Mouse (Mus musculus): ENCODE results near the gene Gm45837.

Gene Gm45837

DNA sequence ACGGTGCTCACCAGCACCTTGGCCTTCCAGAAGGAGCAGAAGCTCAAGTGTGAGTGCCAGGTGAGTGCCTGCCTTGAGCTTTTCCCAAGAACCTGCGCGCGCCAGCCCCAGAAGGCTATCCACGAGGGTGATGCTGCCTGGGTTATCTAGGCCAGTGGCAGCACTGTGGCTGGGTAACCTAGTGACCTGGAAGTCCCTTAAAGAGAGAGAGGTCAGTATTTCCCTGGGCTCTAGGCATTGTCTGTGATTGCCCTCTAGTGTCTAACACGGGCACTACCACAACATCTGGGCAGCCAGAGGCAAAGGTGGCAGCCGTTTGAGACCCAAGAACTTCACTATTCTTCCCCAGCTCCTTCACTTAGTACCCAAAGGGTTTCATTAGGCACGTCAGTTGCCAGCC lies 92.7 kb downstream of the Gm45837 start:
- DNase-seq, result peak; percentile 51 to 52

DNA sequence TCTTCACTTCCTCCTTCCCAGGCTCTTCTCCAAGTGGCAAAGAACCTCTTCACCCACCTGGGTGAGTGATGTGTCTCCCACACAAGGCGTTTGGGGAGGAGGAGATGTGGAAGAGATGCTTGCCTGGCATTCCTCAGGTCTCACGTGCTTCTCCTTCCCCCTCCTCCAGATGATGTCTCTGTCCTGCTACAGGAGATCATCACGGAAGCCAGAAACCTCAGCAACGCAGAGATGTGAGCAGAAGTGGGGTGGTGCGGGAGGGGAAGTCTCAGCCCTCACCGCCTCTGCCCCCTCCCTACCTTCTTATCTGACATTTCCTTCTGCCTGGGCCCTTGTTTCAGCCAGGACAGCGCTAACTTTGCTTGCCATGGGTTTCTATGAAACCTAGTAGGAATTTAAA lies 93.1 kb downstream of the Gm45837 start:
- DNase-seq, result no peak

DNA sequence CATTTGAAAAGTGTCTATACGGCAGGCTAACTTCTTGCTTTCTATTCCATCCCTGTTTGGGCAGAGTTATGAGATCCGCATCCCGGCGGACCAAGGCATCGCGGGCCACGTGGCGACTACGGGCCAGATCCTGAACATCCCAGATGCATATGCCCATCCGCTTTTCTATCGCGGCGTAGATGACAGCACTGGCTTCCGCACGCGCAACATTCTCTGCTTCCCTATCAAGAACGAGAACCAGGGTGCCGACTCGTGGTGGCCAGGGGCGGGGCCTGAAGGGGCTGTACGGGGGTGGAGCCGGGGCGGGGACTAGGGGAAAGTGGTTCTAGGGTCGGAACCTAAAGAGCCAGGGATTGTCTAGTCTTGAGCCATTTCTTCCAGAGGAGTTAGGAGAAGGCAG lies 93.8 kb downstream of the Gm45837 start:
- no peak for DNase-seq

DNA sequence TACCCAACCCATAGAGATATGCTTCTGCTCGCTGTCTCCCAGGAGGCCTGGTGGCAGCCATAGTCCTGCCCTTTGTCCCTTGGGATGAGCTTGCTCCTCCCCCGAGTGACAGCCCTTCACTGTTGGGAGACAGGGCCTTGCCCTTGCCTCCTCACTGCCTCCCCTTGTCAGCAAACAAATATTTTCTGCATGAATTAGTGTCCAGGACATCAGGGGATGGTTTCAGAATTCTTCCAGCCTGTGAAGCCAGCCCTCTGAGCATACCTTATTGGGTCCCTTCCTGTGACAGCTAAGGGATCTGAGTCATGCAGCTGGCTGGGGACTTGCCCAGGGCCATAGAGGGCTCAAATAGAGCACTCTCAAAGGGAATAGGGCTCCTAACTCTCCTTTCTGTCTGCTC lies 98.5 kb downstream of the Gm45837 start:
- DNase-seq, result no peak

DNA sequence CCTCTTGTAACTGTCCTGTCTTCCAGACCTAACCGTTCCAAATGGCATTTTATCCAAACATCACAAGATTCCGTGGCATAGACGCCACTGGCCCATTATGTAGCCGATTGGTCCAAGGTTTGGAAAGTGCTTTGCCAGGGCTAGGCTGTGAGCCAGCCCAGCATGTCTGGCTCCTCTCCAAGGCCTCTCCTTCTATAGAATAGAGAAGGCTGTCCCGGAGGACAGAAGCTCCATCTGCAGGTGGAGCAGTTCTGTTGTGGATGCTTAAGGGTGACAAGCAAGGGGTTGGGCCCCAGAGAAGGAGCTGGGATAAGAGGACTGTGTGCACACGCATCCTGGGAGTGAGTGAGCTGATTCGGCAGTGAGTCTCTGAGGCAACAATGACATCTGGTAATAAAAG lies 103.0 kb downstream of the Gm45837 start:
- DNase-seq, result peak; percentile 83 to 86

DNA sequence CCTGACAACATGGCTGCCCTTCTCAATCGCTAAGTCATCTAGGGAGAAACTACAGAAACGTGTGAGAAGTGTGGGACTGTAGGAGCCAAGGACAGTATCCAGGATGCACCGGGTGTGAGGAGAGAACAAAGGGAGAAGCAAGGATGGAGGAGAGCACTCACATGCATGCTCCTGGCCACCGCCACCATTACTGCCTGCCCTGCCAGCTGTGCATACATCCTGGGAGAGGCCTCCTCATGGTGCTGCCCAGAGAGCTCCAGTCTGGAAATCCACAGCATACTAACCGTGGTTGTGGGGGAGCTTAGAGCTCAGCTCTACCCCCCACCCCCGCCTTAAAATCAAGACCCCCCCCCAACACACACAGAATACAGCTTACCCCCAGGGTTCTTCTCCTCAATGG lies 104.1 kb downstream of the Gm45837 start:
- no peak for DNase-seq

DNA sequence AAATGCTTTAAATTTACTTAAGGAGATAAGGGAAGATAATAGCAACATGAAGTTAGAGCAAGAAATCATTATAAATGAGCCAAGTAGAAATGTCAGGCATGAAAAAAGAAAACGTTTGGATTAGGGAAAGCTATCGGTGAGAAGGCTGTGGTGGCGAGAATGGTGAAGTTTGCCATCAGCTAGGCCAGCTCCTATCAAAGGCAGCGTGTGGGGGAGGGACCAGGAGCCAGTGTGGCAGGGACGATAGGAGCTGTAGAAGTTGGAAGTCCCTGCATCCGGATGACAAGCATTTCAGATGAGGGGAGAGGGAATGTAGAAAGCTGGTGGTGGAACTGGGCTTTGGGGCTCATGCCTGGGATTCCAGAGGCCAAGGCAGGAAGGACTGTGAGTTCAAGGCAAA lies 104.6 kb downstream of the Gm45837 start:
- DNase-seq, result no peak

DNA sequence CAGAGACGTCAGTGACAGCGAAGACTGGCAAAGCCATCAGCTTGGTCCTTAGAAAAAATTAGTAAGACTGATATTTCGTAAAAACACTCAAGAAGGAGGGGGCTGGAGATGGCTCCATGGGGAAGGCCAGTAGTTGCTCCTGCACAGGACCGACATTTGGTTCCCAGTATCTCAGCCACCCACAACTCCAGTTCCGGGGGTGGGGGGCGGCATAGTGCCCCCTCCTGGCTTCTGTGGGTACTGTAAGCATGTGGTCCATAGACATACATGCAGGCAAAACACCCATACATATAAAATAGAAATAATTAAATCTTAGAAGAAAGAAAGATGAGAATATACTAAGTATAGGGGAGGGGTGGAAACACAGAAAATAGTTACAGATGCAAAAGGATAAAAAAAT lies 105.8 kb downstream of the Gm45837 start:
- DNase-seq, result no peak

DNA sequence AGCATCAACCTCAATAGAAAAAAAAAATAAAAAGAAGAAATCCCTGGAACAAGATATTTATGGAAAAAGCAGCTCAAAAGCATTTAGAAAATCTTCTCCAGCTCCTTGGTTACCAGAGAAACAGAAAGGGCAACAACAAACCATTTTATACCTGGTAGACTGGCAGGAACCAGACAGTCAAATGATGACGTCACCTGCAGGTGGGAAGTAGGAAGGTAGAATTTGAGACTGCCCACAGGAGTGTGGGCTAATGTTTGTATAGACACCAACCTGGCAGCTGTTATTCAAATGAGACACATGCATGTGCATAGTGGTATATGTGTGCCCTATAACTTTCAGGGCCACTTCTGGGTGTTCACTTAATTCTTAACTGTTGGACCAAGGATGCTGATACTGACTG lies 111.0 kb downstream of the Gm45837 start:
- no peak for DNase-seq

DNA sequence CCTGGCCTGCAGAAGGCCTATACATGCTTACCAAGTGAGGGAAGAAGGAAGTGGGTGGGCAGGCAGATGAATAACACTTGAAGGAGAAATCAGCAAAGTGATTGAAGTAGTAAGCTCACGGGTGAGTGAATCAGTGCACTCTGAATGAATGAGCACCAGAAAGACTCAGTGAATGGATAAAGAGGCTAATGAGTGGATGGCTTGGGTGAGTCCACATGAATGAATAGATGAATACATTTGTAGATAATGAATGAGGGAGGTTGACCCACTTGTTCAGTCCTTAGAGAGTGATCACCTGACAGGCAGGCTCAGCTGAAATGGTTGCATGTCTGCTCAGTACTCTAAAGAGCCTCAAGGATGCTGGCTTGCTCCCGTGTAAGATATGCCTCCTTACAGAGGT lies 112.5 kb downstream of the Gm45837 start:
- DNase-seq, result no peak

DNA sequence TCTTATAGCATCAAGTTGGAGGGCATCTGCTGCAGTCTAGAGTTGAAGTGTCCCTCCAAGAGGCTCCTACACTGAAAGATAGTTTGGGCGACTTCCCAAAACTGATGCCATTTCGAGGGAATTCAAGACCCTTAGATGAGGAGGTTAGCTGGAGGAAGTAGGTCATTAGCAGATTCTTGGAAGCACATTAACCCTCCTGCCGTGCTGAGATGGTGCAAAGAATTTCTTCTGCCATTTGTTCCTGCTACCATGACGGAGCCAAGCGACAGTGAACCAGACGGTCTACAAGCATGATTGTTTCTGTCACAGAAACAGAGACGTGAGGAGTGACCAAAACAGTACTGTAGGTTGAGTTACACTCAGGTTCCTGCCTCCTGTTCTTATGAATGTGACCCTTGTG lies 115.8 kb downstream of the Gm45837 start:
- peak; percentile 42 to 43 for DNase-seq

DNA sequence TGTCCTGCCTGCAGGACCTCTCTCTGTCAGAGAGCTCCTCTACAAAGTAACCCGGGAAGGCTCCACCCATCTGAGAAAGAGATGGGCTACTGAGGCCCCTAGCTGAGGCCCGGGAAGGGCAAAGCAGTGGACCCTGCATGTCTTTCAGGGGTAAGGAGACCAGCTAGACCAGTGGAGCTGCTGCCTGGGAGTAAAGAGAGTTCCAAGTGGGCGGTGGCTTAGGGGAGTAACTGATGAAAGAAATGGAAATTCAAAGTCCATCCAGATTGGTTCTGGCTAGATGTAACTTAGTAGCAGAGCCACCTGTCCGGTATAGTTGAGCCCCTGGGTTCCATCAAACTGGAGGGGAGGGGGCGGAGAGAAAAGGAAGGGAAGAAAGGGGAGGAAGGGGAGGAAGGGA lies 123.7 kb downstream of the Gm45837 start:
- DNase-seq, result no peak

DNA sequence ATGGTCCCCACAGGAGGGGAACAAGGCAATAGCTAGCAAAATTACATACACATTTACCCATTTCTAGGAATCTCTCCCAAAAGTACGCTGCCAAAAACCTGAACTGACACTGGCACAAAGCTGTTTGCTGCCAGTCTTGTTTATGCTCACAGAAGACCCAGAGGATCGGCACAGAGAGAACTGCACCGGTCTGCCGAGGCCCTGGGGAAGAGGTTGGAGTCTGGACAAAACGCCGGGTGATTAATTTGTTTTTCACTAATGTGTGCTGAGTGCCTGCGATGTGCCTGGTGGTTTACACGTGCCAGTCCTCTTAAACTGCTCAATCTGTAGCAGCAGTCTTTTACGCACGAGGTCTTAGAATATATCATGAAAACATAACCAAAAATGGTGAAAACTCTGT lies 124.4 kb downstream of the Gm45837 start:
- no peak for DNase-seq

DNA sequence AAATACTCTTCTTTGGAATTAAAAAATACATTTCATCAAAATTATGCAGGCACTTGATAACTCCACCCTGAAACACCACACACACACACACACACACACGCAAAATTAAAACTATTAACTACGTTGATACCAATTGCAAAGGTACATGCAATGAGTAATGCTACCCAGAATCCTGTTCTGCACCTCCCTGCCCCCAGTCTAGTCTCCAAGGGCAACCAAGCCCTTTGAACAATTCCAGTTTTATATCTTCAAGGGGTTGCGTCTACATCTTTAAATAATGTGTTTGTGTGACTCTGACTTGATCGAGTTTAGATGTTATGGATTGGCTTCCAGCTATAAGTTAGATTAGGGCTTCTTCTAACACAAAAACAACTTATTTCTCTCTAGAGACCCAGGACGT lies 124.8 kb downstream of the Gm45837 start:
- DNase-seq, result no peak

DNA sequence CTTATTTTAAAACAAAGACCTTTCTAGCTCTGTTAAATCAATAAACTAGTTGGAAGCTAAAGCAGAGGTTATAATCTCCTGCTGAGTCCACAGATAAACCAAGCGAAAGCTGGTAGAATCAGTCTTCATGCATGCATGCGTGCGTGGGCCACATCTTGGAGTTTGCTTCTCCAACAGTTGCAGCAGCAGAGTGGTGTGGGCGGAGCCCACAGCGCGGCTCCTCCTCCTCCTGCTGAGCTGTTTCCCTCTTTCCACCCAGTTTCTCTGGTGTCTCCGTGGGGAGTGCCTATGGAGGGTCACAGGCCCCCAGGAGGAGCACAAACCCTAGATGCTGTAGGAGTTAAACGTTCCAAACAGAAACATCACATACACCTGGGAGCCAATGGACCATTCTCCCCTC lies 126.9 kb downstream of the Gm45837 start:
- no peak for DNase-seq

DNA sequence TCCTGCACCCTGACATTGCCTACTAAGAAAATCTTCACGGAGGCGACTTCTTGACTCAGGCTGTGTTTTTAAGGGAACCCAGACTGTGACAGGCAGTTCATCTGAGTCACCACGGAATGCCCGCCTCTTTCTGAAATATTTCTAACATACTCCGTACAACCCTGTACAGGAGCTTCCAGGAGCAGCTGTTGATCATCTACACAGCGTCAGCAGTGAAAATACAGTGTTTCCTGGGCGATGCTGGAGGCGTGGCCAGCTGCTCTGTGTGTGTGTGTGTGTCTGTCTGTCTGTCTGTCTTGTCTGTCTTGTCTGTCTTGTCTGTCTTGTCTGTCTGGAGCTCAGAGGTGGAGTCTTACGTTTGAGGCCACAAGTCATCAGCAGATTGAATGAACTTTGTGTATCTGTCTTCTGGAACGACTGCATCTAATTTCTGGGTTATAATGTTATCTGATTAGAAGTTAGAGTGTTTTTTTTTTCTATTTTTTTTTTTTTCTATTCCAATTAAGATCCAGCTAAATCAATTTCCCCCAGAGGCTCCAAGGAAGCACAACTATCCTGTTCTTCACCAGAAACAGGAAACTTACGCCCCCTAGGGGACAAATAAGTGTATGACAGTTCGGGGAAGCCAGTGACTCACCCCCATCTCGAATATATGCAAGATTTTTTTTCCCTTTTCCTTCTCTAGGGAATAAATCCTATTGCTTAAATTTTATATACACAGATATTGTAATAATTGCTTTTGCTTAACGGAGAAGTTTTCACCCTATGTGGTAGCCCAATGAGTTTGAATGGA lies 127.7 kb downstream of the Gm45837 start:
- DNase-seq, result peak; percentile 64 to 70

DNA sequence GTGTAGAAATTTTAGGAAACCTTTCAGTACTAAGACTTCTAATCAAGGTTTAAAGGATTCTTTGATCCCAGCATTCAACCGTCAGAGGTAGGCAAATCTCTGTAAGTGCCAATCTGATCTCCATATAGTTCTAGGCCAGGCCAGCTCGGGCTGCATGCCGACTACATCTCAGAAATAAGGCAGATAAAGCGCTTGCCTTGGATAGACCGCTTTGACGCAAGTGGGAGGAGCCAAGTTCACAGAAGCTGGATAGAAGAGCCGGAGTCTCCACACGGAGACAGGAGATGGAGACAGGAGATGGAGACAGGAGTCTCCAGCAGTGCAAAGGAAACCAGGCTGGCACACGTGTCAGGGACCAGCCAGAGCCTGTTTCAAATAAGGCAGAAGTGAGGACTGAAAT lies 129.1 kb downstream of the Gm45837 start:
- DNase-seq, result no peak

DNA sequence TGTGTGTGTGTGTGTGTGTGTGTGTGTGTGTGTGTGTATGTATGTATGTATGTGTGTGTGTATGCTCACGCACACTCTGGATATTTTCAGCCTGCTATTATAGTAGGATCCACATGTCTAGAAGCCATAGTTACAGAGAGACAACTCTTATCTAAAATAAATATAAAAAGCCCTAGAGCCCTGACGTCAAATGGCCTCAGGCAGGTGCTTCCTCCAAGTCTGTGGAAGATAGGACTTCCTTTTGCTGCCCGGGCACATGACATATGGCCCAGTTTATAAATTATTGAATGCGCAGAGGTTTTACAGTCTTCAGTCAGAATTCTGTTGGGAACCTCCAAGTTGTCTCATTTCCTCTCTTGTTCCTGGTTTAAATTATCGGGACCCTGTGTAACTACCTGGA lies 130.0 kb downstream of the Gm45837 start:
- DNase-seq, result no peak

DNA sequence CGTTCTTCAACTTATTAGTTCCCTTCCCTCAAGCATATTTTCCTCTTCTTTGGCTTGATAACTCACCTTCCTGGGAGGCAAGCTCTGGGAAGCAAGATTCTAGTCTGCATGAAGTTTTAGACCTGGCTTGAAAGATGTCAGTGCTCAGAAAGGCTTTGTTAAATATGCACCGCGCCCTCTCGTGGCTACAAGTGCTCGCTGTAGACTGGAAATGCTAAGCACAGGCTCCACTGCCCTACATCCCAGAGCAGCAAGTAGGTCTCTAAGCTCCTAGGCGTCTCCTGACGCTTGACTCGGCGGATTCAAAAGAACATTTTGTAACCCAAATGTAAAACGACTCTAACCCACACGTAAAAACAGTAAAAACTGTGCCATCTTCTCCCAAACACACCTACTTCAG lies 130.4 kb downstream of the Gm45837 start:
- DNase-seq, result peak; percentile 87 to 89

DNA sequence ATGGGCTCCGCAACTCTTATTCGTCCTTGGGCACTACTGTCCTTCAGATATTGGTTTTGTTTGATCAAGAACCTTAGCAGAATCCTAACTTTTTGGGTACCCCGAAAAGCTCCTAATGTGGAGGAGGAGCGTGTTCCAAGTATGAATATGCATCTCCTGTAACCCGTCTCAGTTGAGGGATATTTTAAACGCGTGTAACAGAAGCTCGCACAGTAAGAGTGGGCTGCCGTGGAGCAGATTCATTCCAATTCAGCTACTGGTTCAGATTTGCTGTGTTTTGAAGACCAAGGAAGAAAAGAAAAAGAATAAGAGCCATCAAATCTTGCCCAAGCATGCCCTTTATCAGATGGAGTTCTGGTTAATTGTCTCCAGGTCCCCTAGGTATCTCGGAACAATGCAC lies 131.0 kb downstream of the Gm45837 start:
- DNase-seq, result peak; percentile 46 to 66

DNA sequence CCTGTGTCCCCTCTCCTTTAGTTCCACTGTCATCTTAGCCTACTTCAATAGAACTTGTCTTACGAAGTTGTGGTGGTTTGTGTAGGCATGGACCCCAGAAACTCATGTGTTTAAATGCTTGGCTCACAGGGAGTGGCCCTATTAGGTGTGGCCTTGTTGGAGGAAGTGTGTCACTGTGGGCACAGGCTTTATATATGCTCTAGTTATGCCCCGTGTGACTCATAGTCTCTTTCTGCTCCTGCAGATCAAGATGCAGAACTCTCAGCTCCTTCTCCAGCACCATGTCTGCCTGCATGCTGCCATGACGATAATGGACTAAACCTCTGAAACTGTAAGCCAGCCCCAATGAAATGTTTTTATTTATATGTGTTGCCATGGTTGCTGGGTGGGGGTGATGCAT lies 137.0 kb downstream of the Gm45837 start:
- DNase-seq, result no peak

DNA sequence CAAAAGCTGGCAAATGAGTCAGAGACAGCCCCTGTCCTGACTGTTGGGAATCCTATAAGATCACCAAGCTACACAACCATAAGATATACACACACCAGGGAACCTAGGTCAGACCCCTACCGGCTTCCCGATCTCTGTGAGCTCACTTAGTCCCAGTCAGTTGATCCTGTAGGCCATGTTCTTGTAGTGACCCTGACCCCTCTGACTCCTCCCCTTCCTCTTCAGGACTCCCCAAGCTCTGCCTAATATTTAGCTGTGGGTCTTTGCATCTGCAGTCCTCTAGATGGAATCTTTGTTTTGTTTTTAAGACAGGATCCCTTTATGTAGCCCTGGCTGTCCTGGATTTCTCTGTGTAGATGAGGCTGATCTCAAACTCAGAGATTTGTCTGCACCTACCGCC lies 138.6 kb downstream of the Gm45837 start:
- DNase-seq, result no peak

DNA sequence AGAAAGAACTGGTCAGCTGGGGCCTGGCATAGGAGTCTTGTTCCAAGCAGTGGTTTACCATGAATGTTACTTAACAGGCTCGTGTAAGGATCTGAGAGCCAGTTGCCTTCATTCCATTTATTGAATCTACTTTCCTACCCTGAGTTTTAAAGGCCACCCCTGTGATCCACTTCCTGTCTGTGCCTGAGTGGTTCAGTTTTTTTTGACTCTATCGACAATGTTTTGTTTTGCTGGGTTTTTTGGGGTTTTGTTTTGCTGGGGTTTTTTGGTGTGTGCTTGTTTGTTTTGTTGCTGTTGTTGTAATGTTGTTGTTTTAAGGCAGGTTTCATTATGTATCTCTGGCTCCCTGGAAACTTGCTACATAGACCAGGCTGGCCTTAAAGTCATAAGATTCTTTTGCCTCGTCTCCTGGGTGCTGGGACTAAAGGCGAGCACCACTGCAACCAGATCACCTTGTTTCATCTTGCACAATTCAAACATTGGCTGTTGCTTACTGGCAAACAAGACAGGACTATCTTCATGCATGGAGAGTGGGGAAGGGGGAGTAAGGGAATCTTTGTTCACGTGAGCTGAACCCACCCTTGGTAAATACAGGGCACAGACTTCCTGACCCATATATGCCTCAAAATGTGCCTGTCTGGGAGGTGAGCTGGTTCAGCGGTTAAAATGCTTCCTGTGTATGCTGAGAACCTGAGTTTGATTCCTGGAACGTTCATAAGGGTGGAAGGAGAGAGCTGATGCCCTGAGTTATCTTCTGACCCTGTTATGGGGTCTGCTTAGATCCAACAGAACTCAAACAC lies 140.2 kb downstream of the Gm45837 start:
- no peak for DNase-seq

DNA sequence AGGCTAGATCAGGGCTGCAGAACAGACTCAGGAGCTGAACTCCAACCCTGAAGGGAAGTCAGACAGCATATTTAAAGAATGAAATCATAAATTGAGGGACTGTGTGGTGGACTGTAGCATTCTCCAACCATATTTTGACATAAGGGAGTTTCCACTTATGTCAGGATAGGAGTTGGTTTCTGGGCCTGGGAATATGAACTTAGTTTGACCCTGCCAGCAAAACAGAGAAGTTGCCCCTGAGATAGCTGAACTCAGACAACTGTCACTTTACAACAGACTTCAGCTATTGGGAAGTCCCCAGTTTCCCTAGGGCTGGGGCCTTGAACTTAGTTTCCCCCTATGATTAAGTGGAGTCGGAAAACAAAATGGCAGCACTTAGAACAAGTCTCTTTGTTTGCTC lies 140.8 kb downstream of the Gm45837 start:
- DNase-seq, result no peak

All from cerebellum, postnatal 14 days (tissue).